Mouse (Mus musculus): ENCODE measurements around the gene Ifit3. TPM values are rescaled to one million over a fixed set of nuclear protein-coding genes. Genes with fewer than 3 reads are reported as not detected.
"Not testable (repeated sequence)": the region's sequence is repeated elsewhere in the genome, so short reads cannot be mapped to it uniquely, and the experiment has no call there.

Ifit3 gene
- polyA plus RNA-seq, 1 experiment: 129 TPM

DNA sequence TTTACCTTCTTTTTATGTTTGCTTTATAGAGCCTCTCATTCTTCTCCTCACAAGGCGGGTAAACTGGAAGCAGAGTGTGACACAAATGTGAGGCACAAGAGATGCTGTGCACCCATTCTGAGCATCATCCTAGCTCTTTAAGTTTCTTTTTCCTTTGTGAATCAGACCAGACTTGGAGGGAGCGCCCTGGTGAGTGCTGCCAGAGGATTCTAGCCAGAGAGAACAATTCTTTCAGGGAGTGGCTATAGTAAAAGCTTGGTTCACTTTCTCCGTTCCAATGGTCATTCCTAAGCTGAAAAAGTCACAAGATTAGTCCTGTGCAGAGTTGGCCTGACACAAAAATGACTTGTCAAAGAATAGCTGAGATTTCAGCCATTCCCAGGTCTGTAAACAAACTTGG, 26.7 kb upstream of the Ifit3 start:
- Histone ChIP-seq H3K4me1 (ENCODE audit: control insufficient read depth, insufficient read depth, low read length) (peaks cover 15% of the 10 kb centered on the region), H3K27ac (ENCODE audit: insufficient read depth, low read depth, low read length) (no peak overlapping the region), H3K4me3 (ENCODE audit: insufficient read depth, low read length) (no peak overlapping the region)
- TF ChIP-seq CTCF (IDR thresholded peaks at IDR 0.05; ENCODE audit: low read depth, low read length) (no peak), POLR2A (IDR thresholded peaks at IDR 0.05; ENCODE audit: borderline replicate concordance, low read depth, low read length) (no peak)

DNA sequence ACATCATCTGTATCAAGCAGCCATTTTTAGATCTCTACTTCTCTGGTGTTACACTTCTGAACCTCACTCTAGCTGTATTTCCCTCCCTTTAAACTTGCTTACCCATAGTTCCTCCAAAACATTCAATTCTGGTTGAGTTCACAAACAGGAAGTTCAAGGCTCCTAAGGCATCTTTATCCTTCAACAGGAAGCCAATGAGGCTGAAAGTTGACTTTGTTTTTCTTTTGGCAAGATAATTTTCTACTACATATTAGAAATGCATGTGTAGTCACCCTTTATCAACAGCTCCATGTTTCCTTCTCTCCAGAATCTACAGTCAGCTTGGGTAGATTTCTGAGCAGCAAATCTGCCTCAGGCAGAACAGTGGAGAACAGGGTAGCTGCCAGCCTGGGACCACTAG, 20.8 kb upstream of the Ifit3 start:
- no peak overlapping the region for H3K4me3 ChIP-seq (ENCODE audit: insufficient read depth, low read length)
- no peak overlapping the region for H3K27ac ChIP-seq (ENCODE audit: insufficient read depth, low read depth, low read length)
- TF ChIP-seq CTCF (IDR thresholded peaks at IDR 0.05; ENCODE audit: low read depth, low read length): no peak
- TF ChIP-seq POLR2A (IDR thresholded peaks at IDR 0.05; ENCODE audit: borderline replicate concordance, low read depth, low read length): no peak
- peaks cover 3% of the 10 kb centered on the region for H3K4me1 ChIP-seq (ENCODE audit: control insufficient read depth, insufficient read depth, low read length)

DNA sequence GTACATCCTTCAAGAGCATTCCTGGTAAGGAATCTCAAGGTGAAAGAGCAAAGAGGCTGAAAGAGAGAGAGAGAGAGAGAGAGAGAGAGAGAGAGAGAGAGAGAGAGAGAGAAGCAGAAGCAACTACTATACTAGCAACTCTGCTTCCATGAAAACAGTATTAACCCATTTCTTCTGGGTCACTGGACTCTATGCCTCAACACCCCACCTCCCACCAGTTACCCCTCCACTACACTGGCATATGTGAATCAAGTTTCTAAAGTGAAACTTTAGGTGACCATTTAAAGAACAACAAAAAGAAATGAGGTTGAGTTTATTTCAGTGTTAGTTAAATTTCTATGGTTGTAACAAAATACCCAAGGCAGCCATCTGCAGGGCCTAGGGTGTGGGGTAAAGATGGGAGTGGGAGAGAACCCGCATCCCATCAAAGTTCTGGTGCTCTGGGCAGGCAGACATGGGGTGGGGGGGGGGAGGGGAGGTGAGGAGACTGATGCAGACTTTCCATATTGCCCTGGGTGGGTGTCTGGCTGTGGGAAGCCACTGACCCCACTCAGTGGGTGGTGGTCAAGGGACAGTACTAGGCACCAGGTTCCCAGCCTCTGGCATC, 17.1 kb upstream of the Ifit3 start:
- no peak for TF ChIP-seq POLR2A (IDR thresholded peaks at IDR 0.05; ENCODE audit: borderline replicate concordance, low read depth, low read length)
- TF ChIP-seq CTCF (IDR thresholded peaks at IDR 0.05; ENCODE audit: low read depth, low read length): no peak
- H3K4me3 ChIP-seq (ENCODE audit: insufficient read depth, low read length): no peak overlapping the region
- peaks cover 15% of the 10 kb centered on the region for H3K4me1 ChIP-seq (ENCODE audit: control insufficient read depth, insufficient read depth, low read length)
- H3K27ac ChIP-seq (ENCODE audit: insufficient read depth, low read depth, low read length): no peak overlapping the region

DNA sequence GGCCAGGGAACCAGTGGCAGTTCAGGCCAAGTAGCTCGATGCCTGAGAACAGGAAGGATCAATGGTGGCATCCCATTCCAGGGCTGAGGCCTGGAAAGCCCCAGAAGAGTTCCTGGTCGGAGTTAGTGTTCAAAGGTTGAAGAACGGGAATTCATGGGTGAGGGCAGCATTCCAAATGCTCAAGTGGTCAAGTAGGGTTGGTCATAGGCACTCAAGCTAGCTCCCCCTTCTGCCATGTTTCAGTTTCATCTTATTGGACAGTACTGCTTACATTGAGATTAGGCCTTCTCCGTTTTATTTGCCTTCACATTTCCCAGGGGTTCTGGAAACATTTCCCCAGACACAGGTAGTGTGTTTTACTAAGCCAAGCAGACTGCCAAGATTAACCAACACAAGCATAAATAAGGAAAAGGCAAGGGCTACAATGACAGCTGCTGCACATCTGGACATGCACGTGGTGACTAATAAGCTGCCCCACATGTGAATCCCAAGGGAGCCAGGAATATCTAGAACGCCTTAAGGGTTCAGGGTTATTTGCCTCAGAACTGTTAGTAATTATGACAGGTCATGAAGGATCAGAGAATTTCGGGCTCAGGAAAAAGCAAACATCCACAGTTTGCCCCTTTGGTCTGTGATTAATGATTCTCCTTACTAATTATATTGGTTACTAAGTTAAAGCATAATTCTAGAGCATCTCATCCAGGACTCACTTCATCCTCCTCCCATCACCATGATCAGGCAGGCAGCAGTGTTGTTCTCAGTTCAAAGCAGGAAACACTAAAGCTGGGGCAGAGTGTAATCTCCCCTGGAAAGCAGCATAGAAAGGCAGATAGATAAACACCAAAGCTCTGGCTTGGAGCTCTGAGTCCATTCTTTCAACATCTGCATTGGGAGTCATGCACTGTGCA, 14.1 kb upstream of the Ifit3 start:
- Histone ChIP-seq H3K27ac (ENCODE audit: insufficient read depth, low read depth, low read length) (no peak overlapping the region), H3K4me1 (ENCODE audit: control insufficient read depth, insufficient read depth, low read length) (peaks cover 12% of the 10 kb centered on the region), H3K4me3 (ENCODE audit: insufficient read depth, low read length) (no peak overlapping the region)
- TF ChIP-seq CTCF (IDR thresholded peaks at IDR 0.05; ENCODE audit: low read depth, low read length): no peak
- TF ChIP-seq POLR2A (IDR thresholded peaks at IDR 0.05; ENCODE audit: borderline replicate concordance, low read depth, low read length): no peak

DNA sequence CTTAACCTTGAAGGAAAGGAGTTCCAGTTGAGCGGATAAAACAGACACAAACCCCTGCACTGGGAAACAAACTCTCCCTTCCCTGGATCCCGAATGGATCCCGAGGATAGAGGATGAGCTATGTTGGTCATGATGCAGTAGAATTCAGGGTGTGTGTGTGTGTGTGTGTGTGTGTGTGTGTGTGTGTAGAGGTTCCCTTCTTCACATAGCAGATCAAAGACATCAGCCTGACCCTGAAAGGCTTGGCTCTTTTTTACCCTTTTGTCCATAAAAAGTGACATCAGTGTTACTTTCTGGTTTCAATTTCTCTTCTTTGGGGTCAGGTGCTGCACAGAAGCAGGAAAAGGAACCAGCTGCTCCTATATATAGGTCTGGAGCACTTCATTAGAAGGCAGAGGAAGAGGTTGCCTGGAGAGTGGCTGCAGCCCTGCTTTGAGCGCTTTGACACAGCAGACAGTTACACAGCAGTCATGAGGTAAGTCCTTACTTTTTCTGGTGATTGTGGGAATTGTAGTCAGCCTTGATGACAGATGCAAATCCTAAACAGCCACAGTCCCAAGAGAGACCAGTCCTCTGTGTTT, 13.3 kb upstream of the Ifit3 start:
- Histone ChIP-seq H3K27ac (ENCODE audit: insufficient read depth, low read depth, low read length) (no peak overlapping the region), H3K4me1 (ENCODE audit: control insufficient read depth, insufficient read depth, low read length) (peaks cover 12% of the 10 kb centered on the region), H3K4me3 (ENCODE audit: insufficient read depth, low read length) (no peak overlapping the region)
- TF ChIP-seq POLR2A (IDR thresholded peaks at IDR 0.05; ENCODE audit: borderline replicate concordance, low read depth, low read length): no peak

DNA sequence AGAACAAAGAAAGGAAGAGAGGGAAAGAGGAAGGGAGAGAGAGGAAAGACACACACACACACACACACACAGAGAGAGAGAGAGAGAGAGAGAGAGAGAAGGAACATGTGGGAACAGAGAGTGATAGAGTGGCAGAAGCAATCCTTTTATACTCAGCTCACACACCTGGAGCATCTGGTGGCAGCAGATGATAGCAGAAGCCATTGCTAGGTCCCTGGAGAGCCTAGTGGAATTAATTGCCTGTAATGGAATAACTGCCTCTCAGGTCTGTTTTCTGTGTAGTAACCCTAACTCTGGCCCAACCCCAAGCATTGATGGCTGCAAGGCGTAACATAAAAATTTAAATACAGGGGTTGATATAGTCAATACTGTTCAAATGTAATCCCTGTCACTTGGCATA, 12.3 kb upstream of the Ifit3 start:
- Histone ChIP-seq H3K27ac (ENCODE audit: insufficient read depth, low read depth, low read length) (no peak overlapping the region), H3K4me3 (ENCODE audit: insufficient read depth, low read length) (no peak overlapping the region), H3K4me1 (ENCODE audit: control insufficient read depth, insufficient read depth, low read length) (peaks cover 12% of the 10 kb centered on the region)
- TF ChIP-seq CTCF (IDR thresholded peaks at IDR 0.05; ENCODE audit: low read depth, low read length) (no peak), POLR2A (IDR thresholded peaks at IDR 0.05; ENCODE audit: borderline replicate concordance, low read depth, low read length) (no peak)

DNA sequence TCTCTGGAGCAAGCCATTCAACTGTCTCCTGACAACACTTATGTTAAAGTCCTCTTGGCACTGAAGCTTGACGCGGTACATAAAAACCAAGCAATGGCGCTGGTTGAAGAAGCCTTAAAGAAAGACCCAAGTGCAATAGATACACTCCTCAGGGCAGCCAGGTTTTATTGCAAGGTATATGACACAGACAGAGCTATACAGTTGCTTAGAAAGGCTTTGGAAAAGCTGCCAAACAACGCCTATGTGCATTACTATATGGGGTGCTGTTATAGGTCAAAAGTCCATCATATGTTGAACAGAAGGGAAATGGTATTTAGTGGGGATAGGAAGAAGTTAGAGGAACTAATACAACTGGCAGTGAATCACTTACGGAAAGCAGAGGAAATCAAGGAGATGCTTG, 9.7 kb upstream of the Ifit3 start:
- no peak overlapping the region for H3K27ac ChIP-seq (ENCODE audit: insufficient read depth, low read depth, low read length)
- no peak for TF ChIP-seq CTCF (IDR thresholded peaks at IDR 0.05; ENCODE audit: low read depth, low read length)
- no peak for TF ChIP-seq POLR2A (IDR thresholded peaks at IDR 0.05; ENCODE audit: borderline replicate concordance, low read depth, low read length)

DNA sequence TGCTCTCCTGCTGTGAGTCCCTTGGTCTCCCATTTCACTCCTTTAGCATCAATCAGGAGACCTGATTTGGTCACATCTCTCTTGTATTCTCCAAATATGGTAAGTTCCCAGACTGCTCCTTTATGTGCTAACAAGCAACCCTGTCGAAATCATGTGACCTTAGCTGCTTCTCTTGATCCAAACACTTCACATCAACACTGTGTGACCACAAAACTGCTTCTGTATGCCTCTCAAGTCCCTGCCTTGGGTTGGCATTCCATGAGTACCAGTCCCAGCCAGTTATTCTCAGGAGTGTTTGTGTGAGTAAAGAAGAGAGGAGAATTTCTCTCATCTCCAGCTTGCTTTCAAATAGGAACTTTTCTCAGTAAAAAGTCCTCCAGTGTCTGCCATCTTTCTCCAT, 6.2 kb upstream of the Ifit3 start:
- TF ChIP-seq POLR2A (IDR thresholded peaks at IDR 0.05; ENCODE audit: borderline replicate concordance, low read depth, low read length) (no peak), CTCF (IDR thresholded peaks at IDR 0.05; ENCODE audit: low read depth, low read length) (no peak)
- no peak overlapping the region for H3K4me3 ChIP-seq (ENCODE audit: insufficient read depth, low read length)
- H3K4me1 ChIP-seq (ENCODE audit: control insufficient read depth, insufficient read depth, low read length): peaks cover 4% of the 10 kb centered on the region; the same call in 1 of the 2 replicates

More for the DNA sequence above, 9.7 kb upstream of the Ifit3 start:
- Histone ChIP-seq H3K4me3 (ENCODE audit: insufficient read depth, low read length) (no peak overlapping the region), H3K4me1 (ENCODE audit: control insufficient read depth, insufficient read depth, low read length) (peaks cover 16% of the 10 kb centered on the region)

DNA sequence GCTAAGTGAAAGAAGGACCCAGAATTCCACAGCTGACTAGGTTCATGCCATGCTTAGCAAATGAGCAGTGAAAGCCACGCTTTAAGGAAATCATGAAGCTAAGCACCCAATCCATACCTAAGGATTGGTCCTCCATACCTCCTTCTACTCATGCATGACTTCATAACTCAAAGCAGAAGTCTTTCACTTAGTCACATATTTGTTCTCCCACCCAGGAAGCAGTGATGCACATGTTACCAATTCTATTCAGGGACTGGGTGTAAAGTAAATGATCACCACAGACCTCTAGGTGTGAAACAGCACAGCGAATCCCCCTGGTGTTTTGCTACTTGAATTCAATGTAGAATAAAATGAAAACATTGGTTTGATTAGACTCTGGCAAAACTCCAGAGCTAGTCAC, 635 bp upstream of the Ifit3 start:
- 0 out of 2 replicates have a peak overlapping the region, but pooled peaks have one; percentile 19 for H3K27ac ChIP-seq (ENCODE audit: insufficient read depth, low read depth, low read length)
- H3K4me3 ChIP-seq (ENCODE audit: insufficient read depth, low read length); H3K4me1 ChIP-seq (ENCODE audit: control insufficient read depth, insufficient read depth, low read length): not testable (repeated sequence)

More for the DNA sequence above, 6.2 kb upstream of the Ifit3 start:
- H3K27ac ChIP-seq (ENCODE audit: insufficient read depth, low read depth, low read length): no peak overlapping the region

DNA sequence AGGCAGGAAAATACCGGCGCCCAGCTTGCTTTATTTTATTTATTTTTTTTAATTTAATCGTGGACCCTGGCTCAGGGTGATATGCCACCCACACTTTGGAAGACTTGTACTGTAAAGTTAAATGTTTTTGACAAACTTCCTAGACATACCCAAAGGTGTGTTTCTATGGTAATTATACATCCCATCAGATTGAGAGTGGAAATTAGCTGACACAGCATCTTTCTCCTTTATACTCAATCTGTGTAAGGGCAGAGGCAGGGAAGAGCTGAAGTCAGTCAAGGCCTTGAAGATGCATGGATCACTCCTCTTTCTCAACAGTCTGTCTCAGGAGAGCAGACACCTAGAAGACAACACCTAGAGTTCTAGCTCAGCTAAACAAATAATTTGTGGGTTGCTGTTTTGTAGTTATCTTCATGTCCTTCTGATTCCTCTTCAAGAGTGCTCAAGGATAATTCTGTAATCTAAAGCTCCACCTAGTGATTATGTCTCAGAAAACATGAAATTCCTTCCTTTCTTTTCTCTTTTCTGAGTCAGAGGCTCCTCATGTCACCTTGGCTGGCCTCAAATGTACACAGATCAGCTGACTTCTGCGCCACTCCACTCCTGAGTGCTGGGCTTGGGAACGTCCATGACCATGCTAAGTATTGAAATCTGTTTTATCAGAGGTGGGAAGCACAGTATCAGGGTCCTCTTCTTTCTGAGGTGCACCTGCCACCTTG, 2.6 kb downstream of the Ifit3 start:
- H3K27ac ChIP-seq (ENCODE audit: insufficient read depth, low read depth, low read length); H3K4me1 ChIP-seq (ENCODE audit: control insufficient read depth, insufficient read depth, low read length); H3K4me3 ChIP-seq (ENCODE audit: insufficient read depth, low read length): not testable (repeated sequence)

DNA sequence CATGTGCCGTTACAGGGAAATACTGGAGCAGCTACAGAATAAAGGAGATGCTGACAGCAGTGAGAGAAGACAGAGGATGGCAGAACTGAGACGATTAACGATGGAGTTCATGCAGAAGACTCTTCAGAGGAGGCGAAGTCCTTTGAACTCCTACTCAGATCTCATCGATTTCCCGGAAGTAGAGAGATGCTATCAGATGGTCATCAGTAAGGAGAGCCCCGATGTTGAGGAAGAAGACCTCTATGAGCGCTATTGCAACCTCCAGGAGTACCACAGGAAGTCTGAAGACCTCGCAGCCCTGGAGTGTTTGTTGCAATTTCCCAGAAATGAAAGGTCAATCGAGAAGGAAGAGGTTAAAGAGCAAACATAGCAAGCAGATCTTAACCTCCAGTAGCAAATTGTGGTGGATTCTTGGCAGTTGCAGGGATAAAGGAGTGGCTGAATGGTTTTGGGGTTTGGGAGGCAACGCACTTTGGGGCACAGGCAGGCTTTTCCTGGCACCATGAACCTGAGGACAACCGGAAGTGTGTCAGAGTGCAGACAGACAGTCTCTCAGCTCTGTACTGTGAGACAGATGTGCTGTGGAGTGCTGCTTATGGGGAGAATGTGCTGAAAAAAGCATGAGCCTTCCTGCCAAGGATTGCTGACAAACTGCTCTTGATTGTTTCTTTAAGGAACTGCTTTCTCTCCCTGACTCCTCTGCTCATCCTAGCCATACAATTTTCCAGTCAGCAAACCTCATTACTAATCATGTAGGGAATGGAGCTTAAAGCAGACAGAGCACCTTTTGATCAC, 4.8 kb downstream of the Ifit3 start:
- H3K4me3 ChIP-seq (ENCODE audit: insufficient read depth, low read length); H3K4me1 ChIP-seq (ENCODE audit: control insufficient read depth, insufficient read depth, low read length); H3K27ac ChIP-seq (ENCODE audit: insufficient read depth, low read depth, low read length): not testable (repeated sequence)
